Mouse (Mus musculus) cerebellum, adult 2 months (tissue): ENCODE data around the gene AC124502.3.

ENCODE experiments used
- CTCF ChIP-seq: fragments of 200-500 bp; IDR thresholded peaks from 2 replicates; pipeline ENCODE4 v1.5.1; 2011; ENCODE audit warnings: low read depth, mild to moderate bottlenecking, control low read depth, low read length, moderate library complexity, borderline replicate concordance; ENCODE audit not compliant: insufficient read depth
- POLR2A ChIP-seq: fragments of 200-500 bp; IDR thresholded peaks from 2 replicates; pipeline ENCODE4 v1.6.1; 2011; ENCODE audit warnings: low read length, control low read depth, borderline replicate concordance; ENCODE audit not compliant: insufficient read depth

GRCm38 (mm10) chr19:5067867-5068569, 29.3 kb downstream of the AC124502.3 start, which contains the start of gene Cd248:
- TF ChIP-seq CTCF (no peak), POLR2A (no peak)
